Mouse (Mus musculus): ENCODE data around the gene Gucy2d. TPM values are rescaled to one million over a fixed set of nuclear protein-coding genes. Genes with fewer than 3 reads are reported as not detected.

Gene Gucy2d
- not detected for polyA plus RNA-seq (2017; shearing (Covaris generic))

GRCm38 (mm10) chr7:98439956-98440466 lies at the start of gene Gucy2d:
Gene Gucy2d, plus strand, starts transcription at chr7:98440416.

GRCm38 (mm10) chr7:98489131-98489530 lies 48.9 kb downstream of the Gucy2d start, which contains the start of gene Lrrc32:
Gene Lrrc32, plus strand, starts transcription at chr7:98489283.

Other genes starting within 250 kb of the Gucy2d start
- not detected for gene B3gnt6, start 240.9 kb upstream of the Gucy2d start, polyA plus RNA-seq (2017; shearing (Covaris generic))
- gene Acer3, start 119.2 kb upstream of the Gucy2d start, polyA plus RNA-seq (2017; shearing (Covaris generic)) = 20.0 TPM
- gene Tsku, start 79.1 kb upstream of the Gucy2d start, polyA plus RNA-seq (2017; shearing (Covaris generic)) = not detected
- 165 TPM for gene Lrrc32, start 48.9 kb downstream of the Gucy2d start, polyA plus RNA-seq (2017; shearing (Covaris generic))
- gene Emsy, start 216.4 kb downstream of the Gucy2d start, polyA plus RNA-seq (2017; shearing (Covaris generic)) = 113 TPM